ENCODE assay signal across 8 mouse cellular contexts in the genomic region with DNA sequence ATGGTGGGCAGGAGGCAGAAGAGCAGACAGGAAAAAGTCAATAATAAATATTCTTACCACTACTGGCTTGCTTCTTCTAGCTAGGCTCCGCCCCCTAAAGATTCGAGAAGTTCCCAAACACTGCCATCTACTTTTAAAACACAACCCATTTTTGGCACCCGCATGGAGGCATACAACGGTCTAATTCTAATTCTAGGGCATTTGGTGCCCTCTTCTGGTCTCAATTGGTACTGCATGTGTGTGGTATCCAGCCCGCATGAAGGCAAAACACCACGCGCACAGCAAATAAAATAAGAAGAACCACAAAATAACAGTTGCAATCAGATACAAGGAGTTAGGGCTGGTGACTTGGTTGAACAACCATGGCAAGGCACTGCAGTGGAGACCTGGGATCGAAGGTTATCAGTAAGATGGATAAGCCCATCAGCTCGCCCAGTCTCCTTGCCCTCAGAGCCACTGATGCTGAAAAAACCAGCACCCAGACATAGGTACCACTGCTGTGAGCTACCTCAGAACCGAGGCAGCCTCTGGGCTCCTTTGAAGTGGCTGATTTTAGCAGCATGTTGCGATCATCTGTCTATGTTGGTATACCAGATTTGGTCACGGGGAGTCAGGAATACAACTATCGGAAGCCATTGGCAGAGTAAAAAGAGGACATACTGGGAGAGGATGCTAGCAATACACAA. TPM values are rescaled to one million over a fixed set of nuclear protein-coding genes. Genes with fewer than 3 reads are reported as not detected.
DNase-seq lines count a peak whose midpoint lies in the region; ATAC-seq and TF ChIP-seq lines count a peak whose summit lies in the region.

No protein-coding gene starts in this region.

- no peak overlapping the region for H3K27ac ChIP-seq in intestine, embryonic 14.5 days (ENCODE audit: low read depth)
- no peak overlapping the region for H3K27ac ChIP-seq in intestine, embryonic 15.5 days
- no peak overlapping the region for H3K27ac ChIP-seq in bone marrow macrophage, adult 2 months (ENCODE audit: insufficient read depth, low read depth, low read length)
- H3K27ac ChIP-seq in embryonic fibroblast, embryonic 13.5 days (ENCODE audit: insufficient read depth, low read length): no peak overlapping the region
- no peak overlapping the region for H3K27ac ChIP-seq in left cerebral cortex, adult 2 months

- no peaks in the 10 kb centered on the region for H3K36me3 ChIP-seq in intestine, embryonic 14.5 days (ENCODE audit: control insufficient read depth, insufficient read depth, low read length)
- H3K36me3 ChIP-seq in intestine, embryonic 15.5 days: no peaks in the 10 kb centered on the region
- H3K36me3 ChIP-seq in splenic B cell, adult 2 months (ENCODE audit: control insufficient read depth, insufficient read depth, low read length, poor library complexity, severe bottlenecking): no peaks in the 10 kb centered on the region

- peak; percentile 49 for TF ChIP-seq CTCF in bone marrow macrophage, adult 2 months (IDR thresholded peaks at IDR 0.05; ENCODE audit: low read depth, low read length)
- peak; percentile 35; the same call in 1 of the 2 replicates for TF ChIP-seq CTCF in embryonic fibroblast, embryonic 13.5 days (IDR thresholded peaks at IDR 0.05; ENCODE audit: borderline replicate concordance, insufficient read depth, low read length)
- TF ChIP-seq CTCF in left cerebral cortex, adult 2 months (IDR thresholded peaks at IDR 0.05): peak; percentile 94

- WGBS in intestine, embryonic 14.5 days: 39% methylated on average over 13 of the region's 13 CpGs
- WGBS in intestine, embryonic 15.5 days: 38% methylated on average over 13 of the region's 13 CpGs

- DNase-seq in intestine, embryonic 14.5 days (ENCODE audit: low spot score): peak; percentile 94
- peak; percentile 82 to 88 for DNase-seq in heart, postnatal 36 days
- peak; percentile 77 to 83 for DNase-seq in left cerebral cortex, adult 2 months (ENCODE audit: extremely low spot score in 1 of 2, low spot score in 2 of 2)
- DNase-seq in mesoderm, embryonic 11.5 days (ENCODE audit: low read depth, low spot score): peak; percentile 72
- peak; percentile 89 for DNase-seq in splenic B cell, adult 2 months (ENCODE audit: low read depth, low spot score)

- no peaks in the 10 kb centered on the region for H3K4me1 ChIP-seq in intestine, embryonic 14.5 days (replicated peaks; ENCODE audit: control insufficient read depth, insufficient read depth, low read length)
- 0 out of 2 replicates have a peak, but pooled peaks cover 3% of the 10 kb centered on the region for H3K4me1 ChIP-seq in intestine, embryonic 15.5 days (replicated peaks)
- H3K4me1 ChIP-seq in bone marrow macrophage, adult 2 months (ENCODE audit: control insufficient read depth, insufficient read depth, low read length): peaks cover 14% of the 10 kb centered on the region
- H3K4me1 ChIP-seq in embryonic fibroblast, embryonic 13.5 days (ENCODE audit: control insufficient read depth, insufficient read depth, low read length): peaks cover 4% of the 10 kb centered on the region; the same call in 1 of the 2 replicates

- no peak overlapping the region for H3K4me2 ChIP-seq in intestine, embryonic 14.5 days (ENCODE audit: low read length)
- H3K4me2 ChIP-seq in intestine, embryonic 15.5 days (replicated peaks): no peak overlapping the region

- intact Hi-C loops in heart, postnatal 36 days (cut with DNase I): loop anchor here (2.0 kb wide), 1 partner anchor 530 kb away; no protein-coding TSS in a partner anchor
- intact Hi-C loops in left cerebral cortex, adult 2 months (cut with DNase I): loop anchor here (2.0 to 10.0 kb wide), 2 partner anchors 336 to 530 kb away; a partner anchor contains a TSS

- ATAC-seq in intestine, embryonic 14.5 days (replicated peaks; ENCODE audit: low FRiP score, low TSS enrichment, low read depth): no peak
- ATAC-seq in intestine, embryonic 15.5 days: no peak

- no peak overlapping the region for H3K9ac ChIP-seq in intestine, embryonic 14.5 days (ENCODE audit: low read length)
- H3K9ac ChIP-seq in intestine, embryonic 15.5 days: no peak overlapping the region

- no peak for TF ChIP-seq POLR2A in bone marrow macrophage, adult 2 months (IDR thresholded peaks at IDR 0.05; ENCODE audit: borderline replicate concordance, low read depth, low read length)
- TF ChIP-seq POLR2A in embryonic fibroblast, embryonic 13.5 days (IDR thresholded peaks at IDR 0.05; ENCODE audit: low read depth, low read length): no peak

- no peak overlapping the region for H3K4me3 ChIP-seq in intestine, embryonic 14.5 days (ENCODE audit: low read depth, low read length)
- H3K4me3 ChIP-seq in intestine, embryonic 15.5 days (replicated peaks): no peak overlapping the region
- no peak overlapping the region for H3K4me3 ChIP-seq in bone marrow macrophage, adult 2 months (ENCODE audit: insufficient read depth, low read length)
- H3K4me3 ChIP-seq in embryonic fibroblast, embryonic 13.5 days (ENCODE audit: insufficient read depth, low read length): no peak overlapping the region
- H3K4me3 ChIP-seq in left cerebral cortex, adult 2 months: no peak overlapping the region

- no peaks in the 10 kb centered on the region for H3K27me3 ChIP-seq in intestine, embryonic 14.5 days (replicated peaks; ENCODE audit: control insufficient read depth, insufficient read depth, low read length)
- H3K27me3 ChIP-seq in intestine, embryonic 15.5 days (replicated peaks): no peaks in the 10 kb centered on the region
- no peaks in the 10 kb centered on the region for H3K27me3 ChIP-seq in splenic B cell, adult 2 months (ENCODE audit: control insufficient read depth, insufficient read depth, low read length, poor library complexity, severe bottlenecking)

- H3K9me3 ChIP-seq in intestine, embryonic 14.5 days (ENCODE audit: control insufficient read depth, low read length): 0 out of 2 replicates have a peak, but pooled peaks cover 2% of the 10 kb centered on the region
- no peaks in the 10 kb centered on the region for H3K9me3 ChIP-seq in intestine, embryonic 15.5 days

RNA-seq across cellular contexts. Expression of a gene that starts 4.4 kb away (rescaled TPM):
- 21.7 and 23.4 TPM in 2 replicates for polyA plus RNA-seq in intestine, embryonic 14.5 days (2014; fragmentation: Nextera tagmentation; extraction: Ambion mirVana)
- 20.6 and 21.7 TPM in 2 replicates for polyA plus RNA-seq in intestine, embryonic 15.5 days (2015; fragmentation: Nextera tagmentation; extraction: Ambion mirVana)
- polyA plus RNA-seq in bone marrow macrophage, adult 2 months (2012; ENCODE audit: insufficient read depth, insufficient read length, missing spikeins): 22.0 and 30.4 TPM in 2 replicates
- polyA plus RNA-seq in embryonic fibroblast, embryonic 13.5 days (2011; ENCODE audit: insufficient read length, low read depth, missing spikeins): 47.8 and 48.5 TPM in 2 replicates
- total RNA-seq in heart, postnatal 36 days (2021): 10 to 100 TPM; 13.8 to 14.7 TPM
- total RNA-seq in left cerebral cortex, adult 2 months (2021): 10 to 100 TPM; 22.8 to 26.4 TPM

RNA-seq across cellular contexts. Expression of a gene that starts 46.8 kb away (rescaled TPM):
- 39.8 and 44.7 TPM in 2 replicates for polyA plus RNA-seq in intestine, embryonic 14.5 days (2014; fragmentation: Nextera tagmentation; extraction: Ambion mirVana)
- polyA plus RNA-seq in intestine, embryonic 15.5 days (2015; fragmentation: Nextera tagmentation; extraction: Ambion mirVana): 35.3 and 36.6 TPM in 2 replicates
- 113 and 116 TPM in 2 replicates for polyA plus RNA-seq in bone marrow macrophage, adult 2 months (2012; ENCODE audit: insufficient read depth, insufficient read length, missing spikeins)
- 52.6 and 96.4 TPM in 2 replicates for polyA plus RNA-seq in embryonic fibroblast, embryonic 13.5 days (2011; ENCODE audit: insufficient read length, low read depth, missing spikeins)
- 10 to 100 TPM in 1 of 2 experiments, 1 to 10 TPM in 1; 7.7 to 10.3 TPM for total RNA-seq in heart, postnatal 36 days (2021)
- 10 to 100 TPM; 30.8 to 30.9 TPM for total RNA-seq in left cerebral cortex, adult 2 months (2021)

RNA-seq across cellular contexts. Expression of a gene that starts 51.8 kb away (rescaled TPM):
- 8.2 and 9.1 TPM in 2 replicates for polyA plus RNA-seq in intestine, embryonic 14.5 days (2014; fragmentation: Nextera tagmentation; extraction: Ambion mirVana)
- polyA plus RNA-seq in intestine, embryonic 15.5 days (2015; fragmentation: Nextera tagmentation; extraction: Ambion mirVana): 8.6 and 8.7 TPM in 2 replicates
- 78.2 and 86.8 TPM in 2 replicates for polyA plus RNA-seq in bone marrow macrophage, adult 2 months (2012; ENCODE audit: insufficient read depth, insufficient read length, missing spikeins)
- 1.2 and 3.2 TPM in 2 replicates for polyA plus RNA-seq in embryonic fibroblast, embryonic 13.5 days (2011; ENCODE audit: insufficient read length, low read depth, missing spikeins)
- total RNA-seq in heart, postnatal 36 days (2021): 1 to 10 TPM; 5.5 to 6.5 TPM
- total RNA-seq in left cerebral cortex, adult 2 months (2021): 10 to 100 TPM; 18.3 to 20.2 TPM

Comparison
In these comparisons a context has a peak if more than half of its experiments do, and no peak if none do; other contexts are left out.
1. CTCF ChIP-seq: peak in every context shown above with its lines; median percentile 94 in left cerebral cortex, adult 2 months; 49 in bone marrow macrophage, adult 2 months; 35 in embryonic fibroblast, embryonic 13.5 days.